Mouse (Mus musculus) midbrain, embryonic 11.5 days (tissue): ENCODE data around the gene Tsga10. TPM values are rescaled to one million over a fixed set of nuclear protein-coding genes. Genes with fewer than 3 reads are reported as not detected.
"Not testable (repeated sequence)": the region's sequence is repeated elsewhere in the genome, so short reads cannot be mapped to it uniquely, and the experiment has no call there.

Experiments used
- ATAC-seq: fragments of 200-750 bp; cut with Nextera tagmentation; 2 replicates; pipeline ENCODE4 v1.8.0; 2017; ENCODE audit warnings: moderate TSS enrichment, moderate library complexity; ENCODE audit not compliant: low FRiP score
- DNase-seq: peaks from one replicate; pipeline ENCODE4 v3.0.0; 2015; ENCODE audit warnings: low spot score; ENCODE audit errors: missing footprints
- H3K27ac ChIP-seq: fragments of 300-500 bp; sonication (generic); 2 replicates; pipeline ENCODE4 v1.5.1; 2014; ENCODE audit warnings: low read depth, low read length
- H3K27me3 ChIP-seq: fragments of 300-500 bp; sonication (generic); 2 replicates; pipeline ENCODE4 v1.6.1; 2014; ENCODE audit warnings: mild to moderate bottlenecking, low read length, moderate library complexity, mixed read lengths; ENCODE audit not compliant: control insufficient read depth, insufficient read depth
- H3K36me3 ChIP-seq: fragments of 300-500 bp; sonication (generic); 2 replicates; pipeline ENCODE4 v1.6.1; 2014; ENCODE audit warnings: mild to moderate bottlenecking, low read length, moderate library complexity, mixed read lengths; ENCODE audit not compliant: control insufficient read depth, insufficient read depth
- H3K4me1 ChIP-seq: fragments of 300-500 bp; sonication (generic); 2 replicates; pipeline ENCODE4 v1.6.1; 2014; ENCODE audit warnings: low read length; ENCODE audit not compliant: control insufficient read depth, insufficient read depth
- H3K4me2 ChIP-seq: fragments of 300-500 bp; sonication (generic); 2 replicates; pipeline ENCODE4 v1.6.1; 2014; ENCODE audit warnings: mild to moderate bottlenecking, moderate library complexity
- H3K4me3 ChIP-seq: fragments of 300-500 bp; sonication (generic); 2 replicates; pipeline ENCODE4 v1.5.1; 2014; ENCODE audit warnings: low read depth, low read length
- H3K9ac ChIP-seq: fragments of 300-500 bp; sonication (generic); 2 replicates; pipeline ENCODE4 v1.6.1; 2014; ENCODE audit warnings: low read length
- H3K9me3 ChIP-seq: fragments of 300-500 bp; sonication (generic); 2 replicates; pipeline ENCODE4 v1.6.1; 2016; ENCODE audit warnings: low read length; ENCODE audit not compliant: control insufficient read depth
- WGBS: fragments of 180-500 bp; shearing (Covaris S2); extraction: QIAGEN DNeasy Blood & Tissue Kit; methylation state at CpG from one replicate; pipeline ENCODE4 v1.1.7; 2014; 5-methylcytosine and 5-hydroxymethylcytosine counted together
- polyA plus RNA-seq: library from polyadenylated mRNA; unstranded; fragments of >200 nt; fragmentation: Nextera tagmentation; extraction: Ambion mirVana; gene quantifications from 2 replicates; pipeline ENCODE4 v1.2.1, GENCODE M21; 2014

Gene Tsga10
- polyA plus RNA-seq, 1 experiment from 2014 or later = 19.8 TPM

- WGBS = 4% methylated on average over 49 of the region's 49 CpGs
- Histone ChIP-seq H3K27ac (no peak overlapping the region), H3K27me3 (peaks cover 21% of the 10 kb centered on the region), H3K36me3 (no peaks in the 10 kb centered on the region), H3K4me2 (peak overlapping the region; percentile 87), H3K4me3 (peak overlapping the region; percentile 55), H3K4me1 (peaks cover 6% of the 10 kb centered on the region; the same call in 1 of the 2 replicates), H3K9ac (peak overlapping the region; percentile 56), H3K9me3 (no peaks in the 10 kb centered on the region)
- DNase-seq (peak; percentile 90), ATAC-seq (peak; percentile 73)
Measured at GRCm38 (mm10) chr1:37719030-37719723, 147.1 kb downstream of the Tsga10 start.

GRCm38 (mm10) chr1:37718516-37718915 lies 147.7 kb downstream of the Tsga10 start:
- H3K9me3 ChIP-seq = no peaks in the 10 kb centered on the region
- no peaks in the 10 kb centered on the region for H3K36me3 ChIP-seq
- H3K27ac ChIP-seq = no peak overlapping the region
- no peak overlapping the region for H3K9ac ChIP-seq
- DNase-seq = peak; percentile 76
- ATAC-seq = no peak
- peaks cover 6% of the 10 kb centered on the region; the same call in 1 of the 2 replicates for H3K4me1 ChIP-seq
- H3K4me3 ChIP-seq = no peak overlapping the region
- WGBS = 47% methylated on average over 7 of the region's 7 CpGs
- H3K27me3 ChIP-seq = peaks cover 21% of the 10 kb centered on the region
- H3K4me2 ChIP-seq = no peak overlapping the region

GRCm38 (mm10) chr1:37717415-37718195 lies 148.6 kb downstream of the Tsga10 start:
- H3K27me3 ChIP-seq = peaks cover 21% of the 10 kb centered on the region
- no peak overlapping the region for H3K4me2 ChIP-seq
- H3K36me3 ChIP-seq = no peaks in the 10 kb centered on the region
- peaks cover 6% of the 10 kb centered on the region; the same call in 1 of the 2 replicates for H3K4me1 ChIP-seq
- no peak overlapping the region for H3K9ac ChIP-seq
- no peaks in the 10 kb centered on the region for H3K9me3 ChIP-seq
- 80% methylated on average over 14 of the region's 14 CpGs for WGBS
- ATAC-seq = no peak
- no peak for DNase-seq
- no peak overlapping the region for H3K4me3 ChIP-seq
- H3K27ac ChIP-seq = no peak overlapping the region

- not testable (repeated sequence) for H3K36me3 ChIP-seq, H3K27me3 ChIP-seq, H3K4me1 ChIP-seq, H3K9ac ChIP-seq, H3K9me3 ChIP-seq, H3K27ac ChIP-seq, DNase-seq, ATAC-seq, H3K4me2 ChIP-seq, H3K4me3 ChIP-seq
- WGBS = 89% methylated on average over 4 of the region's 4 CpGs
Measured at GRCm38 (mm10) chr1:37712357-37712737, 153.9 kb downstream of the Tsga10 start.

GRCm38 (mm10) chr1:37711596-37712356 lies 154.5 kb downstream of the Tsga10 start:
- Histone ChIP-seq H3K4me1 (no peaks in the 10 kb centered on the region), H3K27me3 (no peaks in the 10 kb centered on the region), H3K4me2 (no peak overlapping the region), H3K9ac (no peak overlapping the region), H3K4me3 (no peak overlapping the region), H3K27ac (no peak overlapping the region), H3K36me3 (no peaks in the 10 kb centered on the region), H3K9me3 (no peaks in the 10 kb centered on the region)
- WGBS = 90% methylated on average over 10 of the region's 10 CpGs
- ATAC-seq = no peak
- no peak for DNase-seq

- ATAC-seq (no peak), DNase-seq (no peak)
- no peak overlapping the region for H3K4me2 ChIP-seq
- H3K4me1 ChIP-seq = no peaks in the 10 kb centered on the region
- H3K36me3 ChIP-seq = no peaks in the 10 kb centered on the region
- 89% methylated on average over 5 of the region's 5 CpGs for WGBS
- no peak overlapping the region for H3K9ac ChIP-seq
- no peaks in the 10 kb centered on the region for H3K27me3 ChIP-seq
- no peak overlapping the region for H3K4me3 ChIP-seq
- H3K27ac ChIP-seq = no peak overlapping the region
- no peaks in the 10 kb centered on the region for H3K9me3 ChIP-seq
Measured at GRCm38 (mm10) chr1:37711082-37711481, 155.1 kb downstream of the Tsga10 start.

GRCm38 (mm10) chr1:37709736-37710135 lies 156.5 kb downstream of the Tsga10 start:
- H3K4me2 ChIP-seq = no peak overlapping the region
- H3K9me3 ChIP-seq = no peaks in the 10 kb centered on the region
- H3K4me3 ChIP-seq = no peak overlapping the region
- no peaks in the 10 kb centered on the region for H3K4me1 ChIP-seq
- 90% methylated on average over 8 of the region's 8 CpGs for WGBS
- DNase-seq = no peak
- no peak overlapping the region for H3K27ac ChIP-seq
- H3K27me3 ChIP-seq = no peaks in the 10 kb centered on the region
- ATAC-seq = no peak
- no peak overlapping the region for H3K9ac ChIP-seq
- H3K36me3 ChIP-seq = no peaks in the 10 kb centered on the region

GRCm38 (mm10) chr1:37708270-37708955 lies 157.8 kb downstream of the Tsga10 start:
- 87% methylated on average over 6 of the region's 6 CpGs for WGBS
- no peaks in the 10 kb centered on the region for H3K9me3 ChIP-seq
- no peaks in the 10 kb centered on the region for H3K4me1 ChIP-seq

More at GRCm38 (mm10) chr1:37708270-37708955, 157.8 kb downstream of the Tsga10 start:
- no peak overlapping the region for H3K4me2 ChIP-seq
- H3K27ac ChIP-seq = no peak overlapping the region
- H3K27me3 ChIP-seq = no peaks in the 10 kb centered on the region
- no peak overlapping the region for H3K9ac ChIP-seq
- ATAC-seq (no peak), DNase-seq (no peak)
- H3K36me3 ChIP-seq = no peaks in the 10 kb centered on the region
- H3K4me3 ChIP-seq = no peak overlapping the region
